Mouse (Mus musculus): ENCODE data around the gene Khsrp. TPM values are rescaled to one million over a fixed set of nuclear protein-coding genes. Genes with fewer than 3 reads are reported as not detected.

Gene Khsrp
- total and polyA plus RNA-seq, 3 experiments, result 89.3 to 157 (median 125) TPM

GRCm38 (mm10) chr17:56974708-56975240 lies 56.5 kb downstream of the Khsrp start:
- no peak overlapping the region for H3K27ac ChIP-seq (ENCODE audit: control insufficient read depth, low read depth, low read length)
- TF ChIP-seq UBTF (IDR thresholded peaks at IDR 0.05; ENCODE audit: borderline replicate concordance, insufficient read depth, low read depth, low read length) (no peak), POLR2AphosphoS5 (IDR thresholded peaks at IDR 0.05; ENCODE audit: borderline replicate concordance, low read depth, low read length) (no peak)
- H3K9ac ChIP-seq (ENCODE audit: control insufficient read depth, low read depth, low read length, poor library complexity, severe bottlenecking), result no peak overlapping the region
- no peaks in the 10 kb centered on the region for H3K79me2 ChIP-seq (ENCODE audit: control insufficient read depth, insufficient read depth, low read length, poor library complexity)
- no peak for DNase-seq (ENCODE audit: low read depth, low spot score)
- H3K9me3 ChIP-seq (replicated peaks; ENCODE audit: insufficient read depth, low read length), result no peaks in the 10 kb centered on the region
- H3K4me3 ChIP-seq (ENCODE audit: control insufficient read depth in 1 of 2, insufficient read depth in 1 of 2, low read depth in 2 of 2, low read length in 2 of 2), result no peak overlapping the region
- H3K4me1 ChIP-seq (ENCODE audit: control insufficient read depth in 1 of 2, insufficient read depth in 2 of 2, low read length in 2 of 2), result no peaks in the 10 kb centered on the region
- no peaks in the 10 kb centered on the region for H3K36me3 ChIP-seq (ENCODE audit: control insufficient read depth in 1 of 2, insufficient read depth in 2 of 2, low read length in 2 of 2)
- peaks cover 5 to 12% of the 10 kb centered on the region in 2 experiments for H3K27me3 ChIP-seq (ENCODE audit: control insufficient read depth in 1 of 2, insufficient read depth in 2 of 2, low read length in 2 of 2)

- no peak overlapping the region for H3K27ac ChIP-seq (ENCODE audit: control insufficient read depth, low read depth, low read length)
Measured at GRCm38 (mm10) chr17:56973956-56974707, 57.2 kb downstream of the Khsrp start.

More at GRCm38 (mm10) chr17:56973956-56974707, 57.2 kb downstream of the Khsrp start:
- TF ChIP-seq RCOR1 (IDR thresholded peaks at IDR 0.05; ENCODE audit: low read depth, low read length) (no peak), RAD21 (IDR thresholded peaks at IDR 0.05; ENCODE audit: low read depth, low read length) (no peak), SIN3A (IDR thresholded peaks at IDR 0.05; ENCODE audit: low read length) (no peak), BHLHE40 (IDR thresholded peaks at IDR 0.05; ENCODE audit: borderline replicate concordance, low read depth, low read length) (no peak), TBP (IDR thresholded peaks at IDR 0.05; ENCODE audit: low read depth, low read length) (no peak), MYC (IDR thresholded peaks at IDR 0.05; ENCODE audit: low read depth, low read length) (no peak), MAX (IDR thresholded peaks at IDR 0.05; ENCODE audit: low read length) (no peak), GABPA (IDR thresholded peaks at IDR 0.05; ENCODE audit: low read depth, low read length) (no peak)
- Histone ChIP-seq H3K9me3 (replicated peaks; ENCODE audit: insufficient read depth, low read length) (no peaks in the 10 kb centered on the region), H3K36me3 (ENCODE audit: control insufficient read depth in 1 of 2, insufficient read depth in 2 of 2, low read length in 2 of 2) (no peaks in the 10 kb centered on the region), H3K4me1 (ENCODE audit: control insufficient read depth in 1 of 2, insufficient read depth in 2 of 2, low read length in 2 of 2) (no peaks in the 10 kb centered on the region), H3K79me2 (ENCODE audit: control insufficient read depth, insufficient read depth, low read length, poor library complexity) (no peaks in the 10 kb centered on the region), H3K27me3 (ENCODE audit: control insufficient read depth in 1 of 2, insufficient read depth in 2 of 2, low read length in 2 of 2) (peaks cover 10 to 17% of the 10 kb centered on the region in 2 experiments), H3K9ac (ENCODE audit: control insufficient read depth, low read depth, low read length, poor library complexity, severe bottlenecking) (no peak overlapping the region), H3K4me3 (ENCODE audit: control insufficient read depth in 1 of 2, insufficient read depth in 1 of 2, low read depth in 2 of 2, low read length in 2 of 2) (no peak overlapping the region)
- peak; percentile 34 for DNase-seq (ENCODE audit: low read depth, low spot score)

Other genes with a start within 250 kb of the Khsrp start
- 7.5 and 8.7 TPM in 2 replicates for gene Rfx2, start 200.5 kb downstream of the Khsrp start, total RNA-seq (2012; rRNA removed)
- 10 to 100 TPM in 1 of 2 experiments, not detected in 1; 29.2 TPM for gene Rfx2, start 200.5 kb downstream of the Khsrp start, polyA plus RNA-seq (2012; ENCODE audit: insufficient read depth in 1 of 2, insufficient read length in 2 of 2, low read depth in 1 of 2, low replicate concordance in 2 of 2, missing spikeins in 1 of 2)
- not detected in 2 replicates for gene Acsbg2, start 157.1 kb downstream of the Khsrp start, total RNA-seq (2012; rRNA removed)
- not detected for gene Acsbg2, start 157.1 kb downstream of the Khsrp start, polyA plus RNA-seq (2012; ENCODE audit: insufficient read depth in 1 of 2, insufficient read length in 2 of 2, low read depth in 1 of 2, low replicate concordance in 2 of 2, missing spikeins in 1 of 2)
- gene 1700061G19Rik, start 156.0 kb downstream of the Khsrp start, total RNA-seq (2012; rRNA removed), result 0.26 and 0.27 TPM in 2 replicates
- gene 1700061G19Rik, start 156.0 kb downstream of the Khsrp start, polyA plus RNA-seq (2012; ENCODE audit: insufficient read depth in 1 of 2, insufficient read length in 2 of 2, low read depth in 1 of 2, low replicate concordance in 2 of 2, missing spikeins in 1 of 2), result under 1 TPM in 1 of 2 experiments, not detected in 1; 0.68 TPM
- gene Mllt1, start 96.1 kb downstream of the Khsrp start, total RNA-seq (2012; rRNA removed), result 21.7 and 25.0 TPM in 2 replicates
- 10 to 100 TPM in 1 of 2 experiments, not detected in 1; 63.0 TPM for gene Mllt1, start 96.1 kb downstream of the Khsrp start, polyA plus RNA-seq (2012; ENCODE audit: insufficient read depth in 1 of 2, insufficient read length in 2 of 2, low read depth in 1 of 2, low replicate concordance in 2 of 2, missing spikeins in 1 of 2)
- gene Acer1, start 49.4 kb downstream of the Khsrp start, total RNA-seq (2012; rRNA removed), result not detected in 2 replicates
- under 1 TPM in 1 of 2 experiments, not detected in 1; 0.03 TPM for gene Acer1, start 49.4 kb downstream of the Khsrp start, polyA plus RNA-seq (2012; ENCODE audit: insufficient read depth in 1 of 2, insufficient read length in 2 of 2, low read depth in 1 of 2, low replicate concordance in 2 of 2, missing spikeins in 1 of 2)
- 177 TPM in 2 replicates for gene Clpp, start 41.2 kb downstream of the Khsrp start, total RNA-seq (2012; rRNA removed)
- 100 to 1,000 TPM in 1 of 2 experiments, not detected in 1; 178 TPM for gene Clpp, start 41.2 kb downstream of the Khsrp start, polyA plus RNA-seq (2012; ENCODE audit: insufficient read depth in 1 of 2, insufficient read length in 2 of 2, low read depth in 1 of 2, low replicate concordance in 2 of 2, missing spikeins in 1 of 2)
- gene Alkbh7, start 34.2 kb downstream of the Khsrp start, total RNA-seq (2012; rRNA removed), result 22.5 and 26.4 TPM in 2 replicates
- gene Alkbh7, start 34.2 kb downstream of the Khsrp start, polyA plus RNA-seq (2012; ENCODE audit: insufficient read depth in 1 of 2, insufficient read length in 2 of 2, low read depth in 1 of 2, low replicate concordance in 2 of 2, missing spikeins in 1 of 2), result 10 to 100 TPM in 1 of 2 experiments, not detected in 1; 18.9 TPM
- gene Pspn, start 31.5 kb downstream of the Khsrp start, total RNA-seq (2012; rRNA removed), result not detected in 2 replicates
- gene Pspn, start 31.5 kb downstream of the Khsrp start, polyA plus RNA-seq (2012; ENCODE audit: insufficient read depth in 1 of 2, insufficient read length in 2 of 2, low read depth in 1 of 2, low replicate concordance in 2 of 2, missing spikeins in 1 of 2), result 1 to 10 TPM in 1 of 2 experiments, not detected in 1; 1.0 TPM
- 116 and 145 TPM in 2 replicates for gene Gtf2f1, start 20.2 kb downstream of the Khsrp start, total RNA-seq (2012; rRNA removed)
- gene Gtf2f1, start 20.2 kb downstream of the Khsrp start, polyA plus RNA-seq (2012; ENCODE audit: insufficient read depth in 1 of 2, insufficient read length in 2 of 2, low read depth in 1 of 2, low replicate concordance in 2 of 2, missing spikeins in 1 of 2), result 100 to 1,000 TPM in 1 of 2 experiments, not detected in 1; 171 TPM
- gene Gm17949, start 20.1 kb downstream of the Khsrp start, total RNA-seq (2012; rRNA removed), result 0.08 TPM in 1 of 2 replicates, not detected in the other
- under 1 TPM in 1 of 2 experiments, not detected in 1; 0.13 TPM for gene Gm17949, start 20.1 kb downstream of the Khsrp start, polyA plus RNA-seq (2012; ENCODE audit: insufficient read depth in 1 of 2, insufficient read length in 2 of 2, low read depth in 1 of 2, low replicate concordance in 2 of 2, missing spikeins in 1 of 2)
- gene Slc25a41, start 10.1 kb upstream of the Khsrp start, total RNA-seq (2012; rRNA removed), result 0.08 and 0.13 TPM in 2 replicates
- gene Slc25a41, start 10.1 kb upstream of the Khsrp start, polyA plus RNA-seq (2012; ENCODE audit: insufficient read depth in 1 of 2, insufficient read length in 2 of 2, low read depth in 1 of 2, low replicate concordance in 2 of 2, missing spikeins in 1 of 2), result under 1 TPM in 1 of 2 experiments, not detected in 1; 0.15 TPM
- gene Crb3, start 27.6 kb upstream of the Khsrp start, total RNA-seq (2012; rRNA removed), result not detected in 2 replicates
- gene Crb3, start 27.6 kb upstream of the Khsrp start, polyA plus RNA-seq (2012; ENCODE audit: insufficient read depth in 1 of 2, insufficient read length in 2 of 2, low read depth in 1 of 2, low replicate concordance in 2 of 2, missing spikeins in 1 of 2), result under 1 TPM in 1 of 2 experiments, not detected in 1; 0.19 TPM
- gene Slc25a23, start 28.3 kb upstream of the Khsrp start, total RNA-seq (2012; rRNA removed), result 4.9 and 5.9 TPM in 2 replicates
- 10 to 100 TPM in 1 of 2 experiments, not detected in 1; 60.8 TPM for gene Slc25a23, start 28.3 kb upstream of the Khsrp start, polyA plus RNA-seq (2012; ENCODE audit: insufficient read depth in 1 of 2, insufficient read length in 2 of 2, low read depth in 1 of 2, low replicate concordance in 2 of 2, missing spikeins in 1 of 2)
- gene Dennd1c, start 47.0 kb upstream of the Khsrp start, total RNA-seq (2012; rRNA removed), result 3.2 and 3.8 TPM in 2 replicates
- 10 to 100 TPM in 1 of 2 experiments, not detected in 1; 20.7 TPM for gene Dennd1c, start 47.0 kb upstream of the Khsrp start, polyA plus RNA-seq (2012; ENCODE audit: insufficient read depth in 1 of 2, insufficient read length in 2 of 2, low read depth in 1 of 2, low replicate concordance in 2 of 2, missing spikeins in 1 of 2)
- gene Tubb4a, start 56.3 kb upstream of the Khsrp start, total RNA-seq (2012; rRNA removed), result 0.35 and 0.62 TPM in 2 replicates
- 1 to 10 TPM in 1 of 2 experiments, not detected in 1; 6.4 TPM for gene Tubb4a, start 56.3 kb upstream of the Khsrp start, polyA plus RNA-seq (2012; ENCODE audit: insufficient read depth in 1 of 2, insufficient read length in 2 of 2, low read depth in 1 of 2, low replicate concordance in 2 of 2, missing spikeins in 1 of 2)
- gene Tnfsf9, start 73.8 kb upstream of the Khsrp start, total RNA-seq (2012; rRNA removed), result 2.0 and 2.5 TPM in 2 replicates
- 1 to 10 TPM in 1 of 2 experiments, not detected in 1; 3.4 TPM for gene Tnfsf9, start 73.8 kb upstream of the Khsrp start, polyA plus RNA-seq (2012; ENCODE audit: insufficient read depth in 1 of 2, insufficient read length in 2 of 2, low read depth in 1 of 2, low replicate concordance in 2 of 2, missing spikeins in 1 of 2)
- not detected in 2 replicates for gene Cd70, start 118.3 kb upstream of the Khsrp start, total RNA-seq (2012; rRNA removed)
- gene Cd70, start 118.3 kb upstream of the Khsrp start, polyA plus RNA-seq (2012; ENCODE audit: insufficient read depth in 1 of 2, insufficient read length in 2 of 2, low read depth in 1 of 2, low replicate concordance in 2 of 2, missing spikeins in 1 of 2), result not detected
- gene Tnfsf14, start 162.7 kb upstream of the Khsrp start, total RNA-seq (2012; rRNA removed), result not detected in 2 replicates
- gene Tnfsf14, start 162.7 kb upstream of the Khsrp start, polyA plus RNA-seq (2012; ENCODE audit: insufficient read depth in 1 of 2, insufficient read length in 2 of 2, low read depth in 1 of 2, low replicate concordance in 2 of 2, missing spikeins in 1 of 2), result not detected
- gene C3, start 196.6 kb upstream of the Khsrp start, total RNA-seq (2012; rRNA removed), result 0.35 and 0.59 TPM in 2 replicates
- gene C3, start 196.6 kb upstream of the Khsrp start, polyA plus RNA-seq (2012; ENCODE audit: insufficient read depth in 1 of 2, insufficient read length in 2 of 2, low read depth in 1 of 2, low replicate concordance in 2 of 2, missing spikeins in 1 of 2), result 1 to 10 TPM in 1 of 2 experiments, not detected in 1; 3.2 TPM
- gene Gpr108, start 216.9 kb upstream of the Khsrp start, total RNA-seq (2012; rRNA removed), result 21.8 and 22.1 TPM in 2 replicates
- gene Gpr108, start 216.9 kb upstream of the Khsrp start, polyA plus RNA-seq (2012; ENCODE audit: insufficient read depth in 1 of 2, insufficient read length in 2 of 2, low read depth in 1 of 2, low replicate concordance in 2 of 2, missing spikeins in 1 of 2), result 10 to 100 TPM in 1 of 2 experiments, not detected in 1; 35.9 TPM
- 8.9 and 10.9 TPM in 2 replicates for gene Trip10, start 217.9 kb upstream of the Khsrp start, total RNA-seq (2012; rRNA removed)
- 10 to 100 TPM in 1 of 2 experiments, not detected in 1; 20.8 TPM for gene Trip10, start 217.9 kb upstream of the Khsrp start, polyA plus RNA-seq (2012; ENCODE audit: insufficient read depth in 1 of 2, insufficient read length in 2 of 2, low read depth in 1 of 2, low replicate concordance in 2 of 2, missing spikeins in 1 of 2)
- 81.8 and 86.7 TPM in 2 replicates for gene Vav1, start 247.6 kb upstream of the Khsrp start, total RNA-seq (2012; rRNA removed)
- 10 to 100 TPM in 1 of 2 experiments, not detected in 1; 99.6 TPM for gene Vav1, start 247.6 kb upstream of the Khsrp start, polyA plus RNA-seq (2012; ENCODE audit: insufficient read depth in 1 of 2, insufficient read length in 2 of 2, low read depth in 1 of 2, low replicate concordance in 2 of 2, missing spikeins in 1 of 2)